Mouse (Mus musculus) left cerebral cortex, postnatal 10 days (tissue): ENCODE data around the gene Ccdc121. TPM values are rescaled to one million over a fixed set of nuclear protein-coding genes. Genes with fewer than 3 reads are reported as not detected.

Experiments
- total RNA-seq, 2 experiments: library from RNA; stranded (reverse); gene quantifications; 2 replicates each; pipeline ENCODE4 v1.2.3; 2021

The Ccdc121 gene
- total RNA-seq, 2 experiments from 2014 or later, result 0.18 to 0.66 TPM

Other genes starting within 250 kb of the Ccdc121 start
- 10 to 100 TPM; 72.2 to 79.3 TPM for gene Cnih3, start 158.8 kb downstream of the Ccdc121 start, total RNA-seq
- gene Dnah14, start 65.1 kb upstream of the Ccdc121 start, total RNA-seq, result 1 to 10 TPM; 2.0 to 2.6 TPM